Mouse (Mus musculus) erythroblast, embryonic 14.5 days (primary cell): ENCODE results near the gene Klhl9. TPM values are rescaled to one million over a fixed set of nuclear protein-coding genes. Genes with fewer than 3 reads are reported as not detected.
A peak's percentile ranks its signal among the peaks of the same experiment; 100 is the strongest.

Source experiments
- H3K27me3 ChIP-seq: 2 replicates; pipeline ENCODE4 v1.6.1; 2012; ENCODE audit warnings: inconsistent platforms; ENCODE audit not compliant: control insufficient read depth
- H3K36me3 ChIP-seq: 2 replicates; pipeline ENCODE4 v1.6.1; 2012; ENCODE audit warnings: mild to moderate bottlenecking, inconsistent platforms; ENCODE audit not compliant: control insufficient read depth
- H3K4me1 ChIP-seq: 2 replicates; pipeline ENCODE4 v1.6.1; 2012; ENCODE audit warnings: inconsistent platforms; ENCODE audit not compliant: control insufficient read depth
- H3K4me3 ChIP-seq: replicated peaks from 2 replicates; pipeline ENCODE3; 2012; ENCODE audit warnings: moderate library complexity, mild to moderate bottlenecking, inconsistent platforms
- H3K9me3 ChIP-seq: 2 replicates; pipeline ENCODE4 v1.6.1; 2012; ENCODE audit warnings: low read length, inconsistent platforms, mixed read lengths; ENCODE audit not compliant: control insufficient read depth
- GATA1 ChIP-seq: IDR thresholded peaks from 2 replicates; pipeline ENCODE4 v1.6.1; 2012; ENCODE audit warnings: low read length, inconsistent platforms, mixed read lengths
- TAL1 ChIP-seq: IDR thresholded peaks from 3 replicates; pipeline ENCODE4 v1.6.1; 2012; ENCODE audit warnings: low read length, inconsistent platforms, mixed read lengths
- polyA plus RNA-seq: library from polyadenylated mRNA; stranded (reverse); fragments of >175 nt; gene quantifications from 2 replicates; pipeline ENCODE4 v1.2.3, GENCODE M21; 2012

The Klhl9 gene
- polyA plus RNA-seq, 1 experiment: 0.10 TPM

DNA sequence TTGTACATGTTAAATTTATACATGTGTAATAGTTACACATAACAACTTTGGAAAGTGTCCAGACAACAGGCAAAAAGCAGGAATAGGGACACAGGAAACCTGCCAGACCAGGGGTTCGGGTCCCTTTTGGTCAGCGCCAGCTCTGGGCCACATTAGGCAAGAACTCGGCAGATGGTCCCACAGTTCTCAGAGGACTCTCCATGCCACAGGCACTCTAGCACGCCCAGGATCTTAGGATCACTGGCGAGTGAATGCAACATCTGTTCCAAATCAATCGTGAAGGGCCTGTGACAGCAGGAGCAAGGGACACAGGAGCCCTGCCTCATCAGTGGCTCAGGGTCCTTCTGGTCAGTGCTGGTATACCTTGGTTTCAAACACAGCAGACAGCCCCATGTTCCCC is 27.7 kb upstream of the Klhl9 start:
- no peak overlapping the region for H3K4me3 ChIP-seq
- no peaks in the 10 kb centered on the region for H3K36me3 ChIP-seq
- no peaks in the 10 kb centered on the region for H3K27me3 ChIP-seq
- no peaks in the 10 kb centered on the region for H3K4me1 ChIP-seq
- H3K9me3 ChIP-seq: no peaks in the 10 kb centered on the region
- TF ChIP-seq TAL1 (no peak), GATA1 (no peak)

DNA sequence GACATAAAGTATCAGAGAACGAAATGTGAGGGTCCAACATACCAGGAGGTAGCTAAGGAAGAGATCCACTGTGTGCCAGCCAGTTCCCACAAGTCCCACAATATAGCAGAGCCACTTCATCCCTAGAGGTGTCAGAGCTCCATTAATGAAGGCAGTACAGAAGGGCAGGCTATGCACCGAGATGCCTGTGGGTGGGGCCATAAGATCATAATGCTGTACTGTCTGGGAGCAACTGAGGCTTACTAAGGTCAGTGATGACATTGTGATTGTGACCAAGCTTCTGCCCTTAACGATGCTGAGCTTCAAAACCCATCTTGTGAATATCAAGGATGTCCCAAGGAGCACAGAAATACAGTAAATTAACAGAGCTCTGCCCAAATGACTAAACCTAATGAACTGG is 21.9 kb upstream of the Klhl9 start:
- Histone ChIP-seq H3K36me3 (no peaks in the 10 kb centered on the region), H3K27me3 (no peaks in the 10 kb centered on the region), H3K4me3 (no peak overlapping the region), H3K4me1 (no peaks in the 10 kb centered on the region), H3K9me3 (no peaks in the 10 kb centered on the region)
- TF ChIP-seq GATA1: no peak
- no peak for TF ChIP-seq TAL1

DNA sequence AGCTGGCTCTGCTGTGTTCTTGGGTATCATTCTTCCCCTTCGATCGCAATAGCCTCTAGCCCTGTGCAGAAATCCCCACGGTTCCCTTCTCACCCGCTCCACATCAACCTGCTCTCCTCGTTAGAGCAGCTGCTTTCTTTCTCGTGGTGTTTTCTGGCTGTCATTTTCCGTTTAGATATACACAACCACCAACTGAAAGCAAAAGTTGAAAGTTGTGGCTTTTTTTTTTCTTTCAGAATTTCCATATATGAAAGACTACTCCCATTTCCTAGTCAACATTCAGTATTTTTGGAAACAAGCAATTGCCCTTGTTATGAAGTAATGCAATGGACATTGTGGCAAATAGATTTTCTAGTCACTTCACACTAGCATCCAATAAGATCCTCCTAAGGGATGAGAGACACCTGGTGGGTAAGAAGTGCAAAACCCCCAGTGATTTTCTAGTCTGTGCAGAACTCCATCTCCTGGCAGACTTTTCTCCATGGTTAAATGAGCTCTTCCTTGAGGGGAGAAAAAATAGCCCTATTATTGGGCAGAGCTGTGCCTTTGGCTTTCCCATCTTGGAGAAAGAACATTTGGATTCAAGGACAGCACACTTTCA is 20.6 kb upstream of the Klhl9 start:
- Histone ChIP-seq H3K27me3 (no peaks in the 10 kb centered on the region), H3K36me3 (no peaks in the 10 kb centered on the region), H3K4me1 (no peaks in the 10 kb centered on the region), H3K9me3 (no peaks in the 10 kb centered on the region), H3K4me3 (no peak overlapping the region)
- TF ChIP-seq GATA1 (no peak), TAL1 (no peak)

DNA sequence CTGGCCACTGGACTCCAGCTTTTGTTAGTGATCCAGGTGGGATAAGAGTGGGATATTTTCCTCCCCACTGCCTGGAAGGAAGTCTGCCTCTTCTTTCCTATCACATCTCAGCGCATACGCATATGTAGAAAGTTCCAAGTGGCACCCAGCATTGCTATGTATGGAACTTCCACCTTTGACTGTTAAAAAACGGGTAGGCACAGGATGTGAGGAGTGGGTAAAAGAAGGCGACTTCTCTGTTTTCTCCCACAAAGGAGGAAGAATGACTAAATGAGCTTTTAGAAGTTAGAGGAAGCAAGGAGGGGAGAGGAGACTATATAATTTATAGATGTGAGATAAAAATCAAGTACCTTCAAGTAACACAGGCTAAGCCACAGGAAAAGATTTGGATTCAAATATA is 19.2 kb upstream of the Klhl9 start:
- Histone ChIP-seq H3K4me1 (no peaks in the 10 kb centered on the region), H3K36me3 (no peaks in the 10 kb centered on the region), H3K27me3 (no peaks in the 10 kb centered on the region), H3K9me3 (no peaks in the 10 kb centered on the region), H3K4me3 (no peak overlapping the region)
- no peak for TF ChIP-seq GATA1
- TF ChIP-seq TAL1: no peak

DNA sequence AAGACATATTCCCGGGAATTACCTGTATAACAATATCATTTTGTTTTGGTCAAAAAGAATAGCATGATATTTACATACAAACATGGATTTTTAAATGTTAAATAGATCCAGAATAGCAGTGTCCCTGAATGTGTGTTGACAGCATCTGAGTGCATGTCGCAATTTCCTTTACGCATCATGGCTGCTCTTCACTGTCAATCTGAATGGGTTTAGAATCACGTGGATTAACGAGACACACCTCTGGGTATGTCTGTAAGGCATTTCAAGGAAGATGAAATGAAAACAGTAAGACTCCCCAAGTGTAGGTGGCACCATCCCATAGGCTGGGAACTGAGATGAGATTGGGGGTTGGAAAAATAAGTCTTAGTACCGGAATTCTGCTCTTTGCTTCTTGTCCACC is 16.8 kb upstream of the Klhl9 start:
- Histone ChIP-seq H3K4me3 (no peak overlapping the region), H3K36me3 (no peaks in the 10 kb centered on the region), H3K27me3 (0 out of 2 replicates have a peak, but pooled peaks cover 2% of the 10 kb centered on the region), H3K4me1 (no peaks in the 10 kb centered on the region), H3K9me3 (no peaks in the 10 kb centered on the region)
- TF ChIP-seq TAL1: no peak
- no peak for TF ChIP-seq GATA1

DNA sequence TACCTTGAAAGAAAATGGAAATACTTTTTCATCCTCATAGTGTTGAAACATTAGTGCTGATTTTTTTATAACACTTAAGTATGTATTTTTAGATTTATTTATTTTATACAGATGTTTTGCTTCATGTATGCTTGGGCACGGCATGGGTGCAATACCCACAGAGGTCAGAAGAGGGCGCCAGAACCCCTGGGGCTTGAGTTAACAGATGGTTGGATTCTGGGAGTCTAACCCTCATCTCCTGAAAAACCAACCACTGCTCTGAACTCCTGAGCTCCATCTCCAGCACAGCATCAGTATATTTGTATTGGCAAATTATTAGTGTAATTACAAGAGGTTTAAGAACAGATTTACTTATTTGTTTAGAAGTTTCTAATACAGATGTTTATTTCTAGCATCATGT is 16.2 kb upstream of the Klhl9 start:
- 0 out of 2 replicates have a peak, but pooled peaks cover 2% of the 10 kb centered on the region for H3K27me3 ChIP-seq
- no peaks in the 10 kb centered on the region for H3K9me3 ChIP-seq
- no peaks in the 10 kb centered on the region for H3K36me3 ChIP-seq
- no peak overlapping the region for H3K4me3 ChIP-seq
- no peaks in the 10 kb centered on the region for H3K4me1 ChIP-seq
- no peak for TF ChIP-seq GATA1
- TF ChIP-seq TAL1: no peak

DNA sequence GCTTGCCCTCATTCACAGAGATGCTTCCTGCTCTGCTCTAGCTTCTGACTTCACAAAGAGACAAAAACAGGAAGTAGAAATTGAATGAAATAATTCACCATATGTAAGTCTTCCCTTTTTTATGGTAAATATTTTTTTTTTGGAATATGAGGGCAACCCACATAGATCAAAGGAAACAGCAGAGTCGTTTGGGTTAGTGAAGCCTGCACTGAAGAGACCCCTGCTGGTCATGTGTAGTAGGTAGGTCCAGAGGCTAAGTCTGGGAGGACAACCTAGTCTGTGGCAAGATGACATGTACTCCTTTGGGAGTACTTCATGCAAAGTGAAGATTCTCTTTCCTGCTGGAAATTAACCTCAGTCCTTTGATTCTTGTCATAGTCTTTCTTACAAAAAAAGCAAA is 5.1 kb upstream of the Klhl9 start:
- Histone ChIP-seq H3K4me3 (no peak overlapping the region), H3K9me3 (no peaks in the 10 kb centered on the region)

DNA sequence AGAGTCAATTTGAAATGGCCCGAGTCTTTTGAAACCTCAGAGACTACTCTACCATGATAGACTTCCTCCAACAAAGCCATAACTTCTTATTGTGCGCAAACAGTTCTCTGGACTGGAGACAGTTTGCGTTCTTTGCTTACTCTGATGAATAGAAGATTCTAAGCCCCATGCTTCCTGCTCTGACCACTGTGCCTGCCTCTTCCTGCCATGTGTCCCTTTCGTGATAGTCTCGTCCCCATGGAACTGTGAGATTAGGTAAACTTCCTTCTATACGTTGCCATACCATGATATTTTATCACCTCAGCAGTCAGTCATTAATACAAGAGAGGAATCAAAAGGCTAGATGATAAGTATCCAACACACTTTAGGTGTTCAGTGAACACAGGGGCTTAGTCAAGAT is 4.5 kb upstream of the Klhl9 start:
- H3K9me3 ChIP-seq: no peaks in the 10 kb centered on the region
- H3K36me3 ChIP-seq: no peaks in the 10 kb centered on the region
- peaks cover 7% of the 10 kb centered on the region for H3K4me1 ChIP-seq
- no peaks in the 10 kb centered on the region for H3K27me3 ChIP-seq
- H3K4me3 ChIP-seq: no peak overlapping the region
- TF ChIP-seq GATA1 (no peak), TAL1 (no peak)

More for the DNA sequence above, 5.1 kb upstream of the Klhl9 start:
- no peaks in the 10 kb centered on the region for H3K27me3 ChIP-seq
- no peak for TF ChIP-seq TAL1
- no peak for TF ChIP-seq GATA1
- H3K4me1 ChIP-seq: peaks cover 2% of the 10 kb centered on the region; the same call in 1 of the 2 replicates
- no peaks in the 10 kb centered on the region for H3K36me3 ChIP-seq

DNA sequence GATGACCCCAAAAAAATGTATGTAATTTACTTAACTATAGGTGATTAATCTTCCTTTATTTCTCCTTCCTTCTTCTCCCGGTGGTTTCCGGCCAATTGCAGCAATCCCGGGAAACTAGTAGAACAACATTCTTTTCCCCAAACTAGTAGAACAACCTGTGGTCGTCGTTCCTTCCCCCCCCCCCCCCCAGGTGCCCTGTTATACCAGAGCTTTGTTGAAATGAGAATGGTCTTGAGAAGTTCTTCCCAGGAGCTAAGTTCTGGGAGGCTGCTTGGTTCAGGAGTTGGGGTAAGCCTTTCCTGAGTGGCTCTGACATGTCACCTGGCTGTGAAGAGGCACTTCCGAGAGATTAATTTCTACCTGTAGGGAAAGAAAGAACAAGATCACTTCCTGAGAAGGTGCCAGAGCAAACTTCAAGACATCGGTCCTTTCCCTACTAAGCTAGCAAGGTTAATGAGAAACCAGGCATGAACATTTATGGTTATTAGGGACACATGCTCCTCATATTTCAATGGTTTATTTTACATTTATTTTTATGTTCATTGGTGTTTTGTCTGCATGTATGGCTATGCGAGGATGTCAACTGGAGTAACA is 1.3 kb upstream of the Klhl9 start:
- H3K4me3 ChIP-seq: no peak overlapping the region
- peaks cover 31% of the 10 kb centered on the region for H3K4me1 ChIP-seq
- TF ChIP-seq TAL1: no peak
- no peak for TF ChIP-seq GATA1
- H3K27me3 ChIP-seq: no peaks in the 10 kb centered on the region
- H3K36me3 ChIP-seq: peaks cover 16% of the 10 kb centered on the region
- no peaks in the 10 kb centered on the region for H3K9me3 ChIP-seq

DNA sequence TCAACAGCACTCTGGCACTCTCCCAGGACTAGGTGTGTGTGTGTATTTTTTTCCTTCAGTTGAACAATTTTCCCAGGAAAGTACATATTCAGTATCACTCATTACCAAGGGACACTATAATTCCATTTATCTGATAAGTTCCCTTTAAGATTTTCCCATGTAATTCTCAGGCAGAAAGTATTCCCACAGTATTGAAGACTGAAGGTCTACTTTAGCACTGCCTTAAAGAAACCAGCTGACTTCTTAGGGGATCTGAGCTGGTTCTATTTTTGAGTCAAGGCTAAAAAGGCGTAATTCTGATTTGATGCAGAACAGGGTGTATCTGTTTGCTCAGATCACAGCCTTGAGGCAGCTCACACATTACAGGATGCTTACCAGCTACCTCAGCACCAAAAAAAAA is 3.5 kb downstream of the Klhl9 start:
- TF ChIP-seq GATA1: no peak
- no peak for TF ChIP-seq TAL1
- H3K36me3 ChIP-seq: peaks cover 41% of the 10 kb centered on the region
- H3K4me3 ChIP-seq: peak overlapping the region; percentile 12
- no peaks in the 10 kb centered on the region for H3K27me3 ChIP-seq
- no peaks in the 10 kb centered on the region for H3K9me3 ChIP-seq
- peaks cover 36% of the 10 kb centered on the region for H3K4me1 ChIP-seq
